Mouse (Mus musculus) spleen, adult 2 months (tissue): Measurements from ENCODE around the gene Adamts16.

Experiments used
- CTCF ChIP-seq: fragments of 200-500 bp; IDR thresholded peaks from 2 replicates; pipeline ENCODE4 v1.5.1; 2011; ENCODE audit warnings: mild to moderate bottlenecking, inconsistent platforms; ENCODE audit not compliant: insufficient read depth, insufficient read length, insufficient replicate concordance; ENCODE audit errors: extremely low read depth
- POLR2A ChIP-seq: fragments of 200-500 bp; IDR thresholded peaks from 2 replicates; pipeline ENCODE4 v1.6.1; 2011; ENCODE audit warnings: low read depth, low read length, inconsistent platforms

- TF ChIP-seq CTCF: no peak
- no peak for TF ChIP-seq POLR2A
Measured at GRCm38 (mm10) chr13:70876648-70877549, 35.3 kb upstream of the Adamts16 start.
